Mouse (Mus musculus): ENCODE measurements around the gene Krt36.

Gene Krt36

GRCm38 (mm10) chr11:100088378-100089025 lies 16.9 kb downstream of the Krt36 start:
- no peak for DNase-seq (ENCODE audit: low spot score)

- no peak for DNase-seq (ENCODE audit: low spot score)
Measured at GRCm38 (mm10) chr11:100087861-100088260, 17.6 kb downstream of the Krt36 start, which contains the start of gene Krt32. Krt32 (minus strand) TSS chr11:100088226.

- no peak for DNase-seq (ENCODE audit: low spot score)
Measured at GRCm38 (mm10) chr11:100073873-100074272, 31.6 kb downstream of the Krt36 start.

- peak; percentile 78 for DNase-seq (ENCODE audit: low spot score)
Measured at GRCm38 (mm10) chr11:100067293-100068036, 38.0 kb downstream of the Krt36 start.

GRCm38 (mm10) chr11:100066236-100067010 lies 39.0 kb downstream of the Krt36 start:
- DNase-seq (ENCODE audit: low spot score), result peak; percentile 32

- DNase-seq (ENCODE audit: low spot score), result no peak
Measured at GRCm38 (mm10) chr11:100058875-100059274, 46.6 kb downstream of the Krt36 start.

- DNase-seq (ENCODE audit: low spot score), result peak; percentile 23
Measured at GRCm38 (mm10) chr11:100055686-100056655, 49.5 kb downstream of the Krt36 start.

Measured in urinary bladder, postnatal 14 days (tissue).